Mouse (Mus musculus) heart, adult 11 months (tissue): ENCODE data around the gene Gpr180.

ENCODE experiments used
- DNase-seq: peaks from one replicate; pipeline ENCODE4 v3.0.0; 2022

Gene Gpr180

DNA sequence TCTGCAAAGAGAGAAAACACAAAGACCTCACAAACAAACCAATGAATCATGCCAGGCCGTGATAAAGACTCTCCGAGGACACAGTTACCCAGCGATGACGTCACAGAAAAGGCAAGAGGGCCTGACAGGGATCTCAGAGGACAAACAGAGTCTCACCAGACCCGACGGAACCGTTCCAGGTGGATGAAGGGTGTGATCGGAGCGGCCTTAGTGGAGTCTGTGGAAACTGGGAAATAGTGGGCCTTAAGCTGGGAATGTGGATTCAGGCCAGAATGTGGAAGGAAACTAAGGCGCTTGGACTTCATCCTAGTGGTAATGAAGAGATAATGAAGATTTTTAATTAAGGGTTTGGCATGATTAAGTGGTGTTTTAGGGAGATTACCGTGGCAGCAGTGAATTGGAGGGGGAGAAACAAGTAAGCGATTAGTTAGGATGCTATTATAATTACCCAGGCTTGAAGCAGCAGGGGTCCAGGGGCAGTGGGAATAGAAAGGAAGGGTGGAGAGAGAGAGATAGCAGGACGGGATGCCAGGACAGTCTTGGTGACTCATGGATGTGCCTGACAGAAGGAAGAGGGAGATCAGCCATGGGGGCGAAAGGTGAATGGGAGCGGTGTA lies 75.3 kb downstream of the Gpr180 start:
- DNase-seq, result no peak
